ENCODE assay signal across 7 mouse cellular contexts in genomic region chr17:56627530-56628277, GRCm38 (mm10). TPM values are rescaled to one million over a fixed set of nuclear protein-coding genes. Genes with fewer than 3 reads are reported as not detected.
DNase-seq lines count a peak whose midpoint lies in the region; ATAC-seq and TF ChIP-seq lines count a peak whose summit lies in the region.

Gene Catsperd, plus strand, starts transcription at chr17:56628143.

- WGBS in spleen, adult 2 months: 17% methylated on average over 26 of the region's 26 CpGs
- 12% methylated on average over 26 of the region's 26 CpGs for WGBS in liver, embryonic 15.5 days (ENCODE audit: insufficient replicate concordance)

- H3K27ac ChIP-seq in spleen, adult 2 months (ENCODE audit: insufficient read depth, low read length): no peak within 1 kb of the TSS
- H3K27ac ChIP-seq in liver, embryonic 15.5 days (replicated peaks): peak within 1 kb of the TSS; percentile 65

- H3K4me3 ChIP-seq in spleen, adult 2 months (ENCODE audit: extremely low read depth, insufficient read depth, insufficient read length): peak within 1 kb of the TSS; percentile 75
- H3K4me3 ChIP-seq in liver, embryonic 15.5 days (replicated peaks): peak within 1 kb of the TSS; percentile 82

- no peak for TF ChIP-seq POLR2A in spleen, adult 2 months (IDR thresholded peaks at IDR 0.05; ENCODE audit: low read depth, low read length)

- peak within 1 kb of the TSS; percentile 86 for H3K4me2 ChIP-seq in liver, embryonic 15.5 days

- H3K27me3 ChIP-seq in spleen, adult 2 months (ENCODE audit: control insufficient read depth, insufficient read depth, low read length): no peaks in the 10 kb centered on the region
- H3K27me3 ChIP-seq in liver, embryonic 15.5 days: peaks cover 11% of the 10 kb centered on the region

- H3K9me3 ChIP-seq in liver, embryonic 15.5 days (replicated peaks): no peaks in the 10 kb centered on the region

- H3K9ac ChIP-seq in liver, embryonic 15.5 days: peak within 1 kb of the TSS; percentile 21; the same call in 1 of the 2 replicates

- 0 out of 2 replicates have a peak, but pooled peaks have one; percentile 4 for ATAC-seq in common myeloid progenitor, adult 5-6 weeks (replicated peaks; ENCODE audit: low read depth, poor library complexity, severe bottlenecking)
- peak; percentile 15 for ATAC-seq in liver, embryonic 15.5 days (ENCODE audit: insufficient read depth)

- H3K4me1 ChIP-seq in spleen, adult 2 months (ENCODE audit: control insufficient read depth, insufficient read depth, insufficient read length): peaks cover 10% of the 10 kb centered on the region; the same call in 1 of the 2 replicates
- peaks cover 33% of the 10 kb centered on the region for H3K4me1 ChIP-seq in liver, embryonic 15.5 days (replicated peaks)

- no peak for TF ChIP-seq CTCF in spleen, adult 2 months (IDR thresholded peaks at IDR 0.05; ENCODE audit: extremely low read depth, insufficient read depth, insufficient read length, insufficient replicate concordance)

- DNase-seq in spleen, adult 2 months (ENCODE audit: low read depth in 1 of 2, low spot score in 2 of 2): no peak
- no peak for DNase-seq in spleen, postnatal 14 days (ENCODE audit: low spot score in 2 of 2)
- DNase-seq in induced T-regulatory cell, adult 2 months (ENCODE audit: low read depth): peak; percentile 46
- peak; percentile 51 for DNase-seq in retina, postnatal 1 day
- DNase-seq in right cerebral cortex, postnatal 14 days: no peak

- 0 out of 2 replicates have a peak, but pooled peaks cover 1% of the 10 kb centered on the region for H3K36me3 ChIP-seq in spleen, adult 2 months (ENCODE audit: control insufficient read depth, insufficient read depth, low read length)
- H3K36me3 ChIP-seq in liver, embryonic 15.5 days (replicated peaks): peaks cover 25% of the 10 kb centered on the region

RNA-seq across cellular contexts. Expression of gene Catsperd, which starts in this region (rescaled TPM):
- polyA plus RNA-seq in spleen, adult 2 months (2012; rRNA removed): 0.14 and 0.28 TPM in 2 replicates
- total RNA-seq in common myeloid progenitor, adult 5-6 weeks (2017): not detected in 2 replicates
- 0.30 and 0.44 TPM in 2 replicates for polyA plus RNA-seq in liver, embryonic 15.5 days (2015; fragmentation: Nextera tagmentation; extraction: Ambion mirVana)

Comparison
In these comparisons a context has a peak if more than half of its experiments do, and no peak if none do; other contexts are left out.
1. Peak in ATAC-seq in common myeloid progenitor, adult 5-6 weeks; RNA of the gene not detected or under 1 TPM.
2. Peak in ATAC-seq, H3K4me3 ChIP-seq, H3K27ac ChIP-seq, H3K9ac ChIP-seq and H3K4me2 ChIP-seq in liver, embryonic 15.5 days; RNA of the gene not detected or under 1 TPM.
3. DNase-seq: peak in induced T-regulatory cell, adult 2 months (single experiment) and retina, postnatal 1 day (single experiment); none in spleen, adult 2 months (0 of 2), spleen, postnatal 14 days (0 of 2) and right cerebral cortex, postnatal 14 days (single experiment).